ENCODE assay signal across 8 mouse cellular contexts in genomic region chr7:138396863-138397484, GRCm38 (mm10). TPM values are rescaled to one million over a fixed set of nuclear protein-coding genes. Genes with fewer than 3 reads are reported as not detected.
DNase-seq lines count a peak whose midpoint lies in the region; ATAC-seq lines count a peak whose summit lies in the region.

No protein-coding gene starts in this region.

- peak; percentile 79 for DNase-seq in heart, embryonic 10.5 days (ENCODE audit: low spot score)
- no peak for DNase-seq in heart, postnatal 25 days (ENCODE audit: low spot score)
- DNase-seq in brain, adult 2 months (ENCODE audit: low read depth, low spot score), result peak; percentile 25
- peak; percentile 81 for DNase-seq in forebrain, embryonic 11.5 days (ENCODE audit: low spot score)
- peak; percentile 93 for DNase-seq in intestine, embryonic 14.5 days (ENCODE audit: low spot score)
- peak; percentile 44 for DNase-seq in liver
- no peak for DNase-seq in spleen, postnatal 14 days (ENCODE audit: low spot score in 2 of 2)

- intact Hi-C loops in heart, postnatal 25 days (cut with DNase I), result no loop called here

- H3K27ac ChIP-seq in heart, embryonic 10.5 days, result no peak overlapping the region
- H3K27ac ChIP-seq in forebrain, embryonic 11.5 days (ENCODE audit: low read depth, low read length), result no peak overlapping the region
- no peak overlapping the region for H3K27ac ChIP-seq in intestine, embryonic 14.5 days (ENCODE audit: low read depth)
- H3K27ac ChIP-seq in neural tube, embryonic 15.5 days (replicated peaks), result peak overlapping the region; percentile 78

- peak overlapping the region; percentile 68 for H3K4me3 ChIP-seq in heart, embryonic 10.5 days
- peak overlapping the region; percentile 58 for H3K4me3 ChIP-seq in forebrain, embryonic 11.5 days (ENCODE audit: low read depth, low read length)
- H3K4me3 ChIP-seq in intestine, embryonic 14.5 days (ENCODE audit: low read depth, low read length), result peak overlapping the region; percentile 42
- H3K4me3 ChIP-seq in neural tube, embryonic 15.5 days (replicated peaks), result peak overlapping the region; percentile 62

- peak; percentile 35; the same call in 1 of the 2 replicates for ATAC-seq in forebrain, embryonic 11.5 days (replicated peaks; ENCODE audit: low FRiP score)
- ATAC-seq in intestine, embryonic 14.5 days (replicated peaks; ENCODE audit: low FRiP score, low TSS enrichment, low read depth), result 0 out of 2 replicates have a peak, but pooled peaks have one; percentile 8
- ATAC-seq in neural tube, embryonic 15.5 days (ENCODE audit: low FRiP score), result no peak

- H3K4me1 ChIP-seq in heart, embryonic 10.5 days, result peaks cover 10% of the 10 kb centered on the region
- peaks cover 5% of the 10 kb centered on the region; the same call in 1 of the 2 replicates for H3K4me1 ChIP-seq in forebrain, embryonic 11.5 days (replicated peaks; ENCODE audit: control insufficient read depth, insufficient read depth, low read length)
- peaks cover 8% of the 10 kb centered on the region for H3K4me1 ChIP-seq in intestine, embryonic 14.5 days (replicated peaks; ENCODE audit: control insufficient read depth, insufficient read depth, low read length)
- H3K4me1 ChIP-seq in neural tube, embryonic 15.5 days, result peaks cover 28% of the 10 kb centered on the region

- H3K9me3 ChIP-seq in heart, embryonic 10.5 days, result no peaks in the 10 kb centered on the region
- H3K9me3 ChIP-seq in forebrain, embryonic 11.5 days (ENCODE audit: control insufficient read depth, low read length), result no peaks in the 10 kb centered on the region
- no peaks in the 10 kb centered on the region for H3K9me3 ChIP-seq in intestine, embryonic 14.5 days (ENCODE audit: control insufficient read depth, low read length)
- H3K9me3 ChIP-seq in neural tube, embryonic 15.5 days (replicated peaks), result no peaks in the 10 kb centered on the region

- no peaks in the 10 kb centered on the region for H3K36me3 ChIP-seq in heart, embryonic 10.5 days
- H3K36me3 ChIP-seq in forebrain, embryonic 11.5 days (ENCODE audit: control insufficient read depth, insufficient read depth, low read length), result no peaks in the 10 kb centered on the region
- H3K36me3 ChIP-seq in intestine, embryonic 14.5 days (ENCODE audit: control insufficient read depth, insufficient read depth, low read length), result no peaks in the 10 kb centered on the region
- no peaks in the 10 kb centered on the region for H3K36me3 ChIP-seq in neural tube, embryonic 15.5 days

- WGBS in heart, embryonic 10.5 days, result under 1% methylated on average over 41 of the region's 41 CpGs
- WGBS in forebrain, embryonic 11.5 days, result under 1% methylated on average over 41 of the region's 41 CpGs
- WGBS in intestine, embryonic 14.5 days, result under 1% methylated on average over 40 of the region's 41 CpGs
- WGBS in neural tube, embryonic 15.5 days, result under 1% methylated on average over 41 of the region's 41 CpGs

- peak overlapping the region; percentile 99 for H3K4me2 ChIP-seq in forebrain, embryonic 11.5 days (ENCODE audit: low read depth, low read length, severe bottlenecking)
- peak overlapping the region; percentile 91 for H3K4me2 ChIP-seq in intestine, embryonic 14.5 days (ENCODE audit: low read length)
- peak overlapping the region; percentile 86 for H3K4me2 ChIP-seq in neural tube, embryonic 15.5 days

- peaks cover 64% of the 10 kb centered on the region for H3K27me3 ChIP-seq in heart, embryonic 10.5 days (ENCODE audit: insufficient read depth, poor library complexity, severe bottlenecking)
- peaks cover 13% of the 10 kb centered on the region for H3K27me3 ChIP-seq in forebrain, embryonic 11.5 days (ENCODE audit: control insufficient read depth, insufficient read depth, low read length)
- H3K27me3 ChIP-seq in intestine, embryonic 14.5 days (replicated peaks; ENCODE audit: control insufficient read depth, insufficient read depth, low read length), result peaks cover 42% of the 10 kb centered on the region
- H3K27me3 ChIP-seq in neural tube, embryonic 15.5 days (replicated peaks), result peaks cover 6% of the 10 kb centered on the region; the same call in 1 of the 2 replicates

- H3K9ac ChIP-seq in forebrain, embryonic 11.5 days (ENCODE audit: low read length), result peak overlapping the region; percentile 55
- no peak overlapping the region for H3K9ac ChIP-seq in intestine, embryonic 14.5 days (ENCODE audit: low read length)
- peak overlapping the region; percentile 80 for H3K9ac ChIP-seq in neural tube, embryonic 15.5 days (replicated peaks)

RNA-seq across cellular contexts. Expression of gene Tcerg1l, which starts 0.6 kb away (rescaled TPM):
- 0.25 and 1.4 TPM in 2 replicates for polyA plus RNA-seq in heart, embryonic 10.5 days (2016; fragmentation: Nextera tagmentation; extraction: Ambion mirVana)
- not detected for total RNA-seq in heart, postnatal 25 days (2021)
- 2.3 and 2.4 TPM in 2 replicates for polyA plus RNA-seq in forebrain, embryonic 11.5 days (2014; fragmentation: Nextera tagmentation; extraction: Ambion mirVana)
- polyA plus RNA-seq in intestine, embryonic 14.5 days (2014; fragmentation: Nextera tagmentation; extraction: Ambion mirVana), result 0.55 and 0.78 TPM in 2 replicates
- 36.2 and 47.5 TPM in 2 replicates for polyA plus RNA-seq in neural tube, embryonic 15.5 days (2015; fragmentation: Nextera tagmentation; extraction: Ambion mirVana)

Comparison
In these comparisons a context has a peak if more than half of its experiments do, and no peak if none do; other contexts are left out.
1. DNase-seq: peak in heart, embryonic 10.5 days (single experiment), brain, adult 2 months (single experiment), forebrain, embryonic 11.5 days (single experiment), intestine, embryonic 14.5 days (single experiment) and liver (single experiment); none in heart, postnatal 25 days (single experiment) and spleen, postnatal 14 days (0 of 2).
2. RNA of gene Tcerg1l, which starts 0.6 kb away (polyA plus RNA-seq): 36.2 to 47.5 TPM in neural tube, embryonic 15.5 days; 2.3 to 2.4 TPM in forebrain, embryonic 11.5 days, 0.25 to 1.4 TPM in heart, embryonic 10.5 days and 0.55 to 0.78 TPM in intestine, embryonic 14.5 days; every median in the first group is over 10 times any median in the second.
3. Peak in every context shown above with its lines, with median percentiles within 50 percentile points of each other: H3K4me3 ChIP-seq and H3K4me2 ChIP-seq.